Comparison of ENCODE assay signal across 8 mouse cellular contexts in the genomic region with DNA sequence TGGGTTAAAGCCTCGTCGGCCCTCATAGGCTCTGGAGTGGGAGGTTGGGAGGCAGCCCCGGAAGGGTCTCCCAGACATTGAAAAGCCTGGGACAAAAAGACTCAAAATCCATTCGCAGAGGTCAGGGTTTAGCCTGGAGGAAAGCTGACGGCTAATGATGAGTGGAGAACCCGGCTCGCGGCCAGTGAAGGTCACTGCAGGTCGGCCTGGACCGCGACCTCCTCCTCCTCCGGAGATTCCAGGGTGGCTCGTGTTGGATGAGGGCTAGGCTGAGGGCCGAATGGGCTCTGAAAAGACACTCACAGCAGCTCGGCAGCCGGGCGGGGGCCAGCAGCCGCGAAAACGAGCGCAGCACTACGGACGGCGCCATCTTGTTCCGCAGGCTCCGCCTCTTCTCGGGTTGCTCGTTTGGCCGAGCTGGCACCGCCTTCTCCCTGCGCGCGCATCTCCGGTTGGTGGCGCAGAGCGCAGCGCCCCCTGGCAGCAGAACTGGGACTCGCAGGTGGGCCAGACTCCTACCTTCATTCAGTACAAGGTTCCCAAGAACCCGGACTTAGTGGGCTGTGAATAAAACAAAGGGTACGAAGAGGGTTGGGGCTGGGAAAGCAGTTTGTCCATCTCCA. TPM values are rescaled to one million over a fixed set of nuclear protein-coding genes. Genes with fewer than 3 reads are reported as not detected.
DNase-seq lines count a peak whose midpoint lies in the region; ATAC-seq and TF ChIP-seq lines count a peak whose summit lies in the region.

A gene (minus strand): TSS at position 428 of the 623 bp plus-strand sequence.

- H3K36me3 ChIP-seq in CH12.LX (replicated peaks in 1 of 2; ENCODE audit: control insufficient read depth in 1 of 2, insufficient read depth in 1 of 2, low read length in 1 of 2) = peaks cover 14 to 40% of the 10 kb centered on the region in 2 experiments
- peaks cover 26% of the 10 kb centered on the region for H3K36me3 ChIP-seq in forebrain, embryonic 12.5 days (replicated peaks)
- H3K36me3 ChIP-seq in heart, postnatal 0 days (replicated peaks; ENCODE audit: control insufficient read depth, insufficient read depth, low read length) = peaks cover 18% of the 10 kb centered on the region; the same call in 1 of the 2 replicates
- peaks cover 7% of the 10 kb centered on the region for H3K36me3 ChIP-seq in liver, embryonic 16.5 days (ENCODE audit: control insufficient read depth, insufficient read depth)
- H3K36me3 ChIP-seq in neural tube, embryonic 13.5 days = peaks cover 29% of the 10 kb centered on the region
- H3K36me3 ChIP-seq in testis, adult 2 months (ENCODE audit: control insufficient read depth, insufficient read depth, low read length) = no peaks in the 10 kb centered on the region; the same call in 1 of the 2 replicates

- under 1% methylated on average over 40 of the region's 40 CpGs for WGBS in forebrain, embryonic 12.5 days
- WGBS in heart, postnatal 0 days = under 1% methylated on average over 37 of the region's 40 CpGs
- WGBS in liver, embryonic 16.5 days (ENCODE audit: insufficient replicate concordance) = 0% methylated on average over 40 of the region's 40 CpGs
- WGBS in neural tube, embryonic 13.5 days = under 1% methylated on average over 40 of the region's 40 CpGs

- TF ChIP-seq EP300 in CH12.LX (IDR thresholded peaks at IDR 0.05; ENCODE audit: low read length) = no peak
- TF ChIP-seq EP300 in heart, postnatal 0 days (IDR thresholded peaks at IDR 0.05; ENCODE audit: low read depth) = 0 out of 2 replicates have a peak, but pooled peaks have one; percentile 60

- H3K27ac ChIP-seq in CH12.LX (ENCODE audit: insufficient read depth, low read depth) = peak within 1 kb of the TSS; percentile 10; the same call in 1 of the 2 replicates
- peak within 1 kb of the TSS; percentile 97 for H3K27ac ChIP-seq in forebrain, embryonic 12.5 days
- H3K27ac ChIP-seq in heart, postnatal 0 days (ENCODE audit: low read depth) = peak within 1 kb of the TSS; percentile 96
- peak within 1 kb of the TSS; percentile 84 for H3K27ac ChIP-seq in liver, embryonic 16.5 days (ENCODE audit: low read length)
- H3K27ac ChIP-seq in neural tube, embryonic 13.5 days (replicated peaks) = peak within 1 kb of the TSS; percentile 97
- H3K27ac ChIP-seq in testis, adult 2 months (ENCODE audit: control insufficient read depth, insufficient read depth, low read depth, low read length) = peak within 1 kb of the TSS; percentile 86

- peak; percentile 65 to 95 for TF ChIP-seq CTCF in CH12.LX (conservative IDR thresholded peaks at IDR 0.05 in 1 of 2, IDR thresholded peaks at IDR 0.05 in 1 of 2; ENCODE audit: low read depth in 2 of 2, low read length in 2 of 2)
- peak; percentile 98 for TF ChIP-seq CTCF in heart, postnatal 0 days (IDR thresholded peaks at IDR 0.05; ENCODE audit: low read depth)
- TF ChIP-seq CTCF in testis, adult 2 months (IDR thresholded peaks at IDR 0.05; ENCODE audit: control insufficient read depth, insufficient read depth, insufficient replicate concordance, low read depth, low read length) = peak; percentile 99

- H3K9me3 ChIP-seq in CH12.LX (replicated peaks; ENCODE audit: low read length) = no peaks in the 10 kb centered on the region
- no peaks in the 10 kb centered on the region for H3K9me3 ChIP-seq in forebrain, embryonic 12.5 days
- no peaks in the 10 kb centered on the region for H3K9me3 ChIP-seq in heart, postnatal 0 days (replicated peaks; ENCODE audit: control insufficient read depth, low read length)
- no peaks in the 10 kb centered on the region for H3K9me3 ChIP-seq in liver, embryonic 16.5 days (replicated peaks; ENCODE audit: control insufficient read depth, low read length)
- no peaks in the 10 kb centered on the region for H3K9me3 ChIP-seq in neural tube, embryonic 13.5 days

- in situ Hi-C loops in CH12.LX (cut with MboI; ENCODE audit: low pct_ligation_motif_present, low pct_unique_long_range_greater_than_20kb, low sequenced_read_pairs) = no loop called here

- H3K4me2 ChIP-seq in CH12.LX (ENCODE audit: insufficient read depth, low read depth, poor library complexity, severe bottlenecking) = peak within 1 kb of the TSS; percentile 76
- peak within 1 kb of the TSS; percentile 63 for H3K4me2 ChIP-seq in forebrain, embryonic 12.5 days
- H3K4me2 ChIP-seq in heart, postnatal 0 days (ENCODE audit: low read depth, low read length) = peak within 1 kb of the TSS; percentile 88
- H3K4me2 ChIP-seq in liver, embryonic 16.5 days (ENCODE audit: low read depth, low read length) = peak within 1 kb of the TSS; percentile 67
- peak within 1 kb of the TSS; percentile 70 for H3K4me2 ChIP-seq in neural tube, embryonic 13.5 days

- H3K4me3 ChIP-seq in CH12.LX (replicated peaks in 1 of 3; ENCODE audit: low read depth in 2 of 3, low read length in 2 of 3, poor library complexity in 1 of 3) = peak within 1 kb of the TSS; percentile 79 to 88 (median 87)
- H3K4me3 ChIP-seq in forebrain, embryonic 12.5 days (replicated peaks) = peak within 1 kb of the TSS; percentile 83
- H3K4me3 ChIP-seq in heart, postnatal 0 days (ENCODE audit: low read depth, low read length) = peak within 1 kb of the TSS; percentile 68
- peak within 1 kb of the TSS; percentile 89 for H3K4me3 ChIP-seq in liver, embryonic 16.5 days (ENCODE audit: low read depth, low read length)
- H3K4me3 ChIP-seq in neural tube, embryonic 13.5 days = peak within 1 kb of the TSS; percentile 86
- peak within 1 kb of the TSS; percentile 88 for H3K4me3 ChIP-seq in testis, adult 2 months (ENCODE audit: control insufficient read depth, low read depth, low read length)

- H3K9ac ChIP-seq in CH12.LX (ENCODE audit: insufficient read depth, low read depth) = peak within 1 kb of the TSS; percentile 94
- peak within 1 kb of the TSS; percentile 85 for H3K9ac ChIP-seq in forebrain, embryonic 12.5 days
- H3K9ac ChIP-seq in heart, postnatal 0 days (replicated peaks; ENCODE audit: low read depth, low read length) = peak within 1 kb of the TSS; percentile 82
- H3K9ac ChIP-seq in liver, embryonic 16.5 days (ENCODE audit: low read depth, low read length) = peak within 1 kb of the TSS; percentile 92
- H3K9ac ChIP-seq in neural tube, embryonic 13.5 days = peak within 1 kb of the TSS; percentile 92

- H3K4me1 ChIP-seq in CH12.LX (ENCODE audit: control insufficient read depth in 1 of 2, insufficient read depth in 2 of 2) = peaks cover 2 to 25% of the 10 kb centered on the region in 2 experiments; a peak in 3 of 4 replicates
- peaks cover 13% of the 10 kb centered on the region for H3K4me1 ChIP-seq in forebrain, embryonic 12.5 days
- H3K4me1 ChIP-seq in heart, postnatal 0 days (ENCODE audit: control insufficient read depth, insufficient read depth) = no peaks in the 10 kb centered on the region; the same call in 1 of the 2 replicates
- peaks cover 18% of the 10 kb centered on the region for H3K4me1 ChIP-seq in liver, embryonic 16.5 days (ENCODE audit: control insufficient read depth, low read depth, low read length)
- peaks cover 16% of the 10 kb centered on the region for H3K4me1 ChIP-seq in neural tube, embryonic 13.5 days (replicated peaks)
- H3K4me1 ChIP-seq in testis, adult 2 months (ENCODE audit: control insufficient read depth, insufficient read depth, low read length) = peaks cover 5% of the 10 kb centered on the region

- peak; percentile 92 for DNase-seq in CH12.LX (ENCODE audit: extremely low read depth)
- DNase-seq in c-Kit-positive CD71-positive TER-119-negative erythroid progenitor cells, embryonic 14.5 days (ENCODE audit: low read depth) = peak; percentile 89
- DNase-seq in heart, postnatal 0 days (ENCODE audit: low spot score) = peak; percentile 90
- DNase-seq in kidney, postnatal 4 days = peak; percentile 99 to 100

- H3K79me2 ChIP-seq in CH12.LX (replicated peaks; ENCODE audit: control insufficient read depth, extremely low read depth, insufficient read depth, poor library complexity, severe bottlenecking) = no peaks in the 10 kb centered on the region

- peak; percentile 97 for TF ChIP-seq POLR2A in CH12.LX (IDR thresholded peaks at IDR 0.05; ENCODE audit: low read depth, low read length)
- peak; percentile 94 for TF ChIP-seq POLR2A in testis, adult 2 months (IDR thresholded peaks at IDR 0.05; ENCODE audit: control insufficient read depth, low read depth, low read length)

- peak; percentile 58 for TF ChIP-seq RAD21 in CH12.LX (IDR thresholded peaks at IDR 0.05; ENCODE audit: low read depth, low read length)

- ATAC-seq in forebrain, embryonic 12.5 days (ENCODE audit: low FRiP score) = peak; percentile 95
- ATAC-seq in heart, postnatal 0 days (ENCODE audit: insufficient read depth, low read depth) = peak; percentile 93
- peak; percentile 89 for ATAC-seq in liver, embryonic 16.5 days (ENCODE audit: low read depth)
- peak; percentile 92 for ATAC-seq in neural tube, embryonic 13.5 days (ENCODE audit: low read depth)

- no peaks in the 10 kb centered on the region for H3K27me3 ChIP-seq in CH12.LX (replicated peaks)
- no peaks in the 10 kb centered on the region for H3K27me3 ChIP-seq in forebrain, embryonic 12.5 days
- no peaks in the 10 kb centered on the region for H3K27me3 ChIP-seq in heart, postnatal 0 days (ENCODE audit: control insufficient read depth, insufficient read depth, low read length)
- H3K27me3 ChIP-seq in liver, embryonic 16.5 days (ENCODE audit: control insufficient read depth, insufficient read depth, low read depth, low read length) = no peaks in the 10 kb centered on the region
- no peaks in the 10 kb centered on the region for H3K27me3 ChIP-seq in neural tube, embryonic 13.5 days
- no peaks in the 10 kb centered on the region for H3K27me3 ChIP-seq in testis, adult 2 months (ENCODE audit: control insufficient read depth, insufficient read depth, low read length)

- dilution Hi-C loops in CH12.LX (cut with MboI; ENCODE audit: extremely low pct_ligation_motif_present, extremely low pct_unique_long_range_greater_than_20kb, low sequenced_read_pairs) = no loop called here

TF ChIP-seq in CH12.LX, 34 proteins besides CTCF, POLR2A, EP300 and RAD21 (continues in another document):
- TF ChIP-seq ELF1 (IDR thresholded peaks at IDR 0.05; ENCODE audit: low read depth, low read length) (peak; percentile 62), ZC3H11A (IDR thresholded peaks at IDR 0.05; ENCODE audit: low read depth, low read length) (no peak), CHD2 (IDR thresholded peaks at IDR 0.05; ENCODE audit: low read length) (no peak), NELFE (IDR thresholded peaks at IDR 0.05; ENCODE audit: low read depth, low read length) (peak; percentile 96), E2F4 (IDR thresholded peaks at IDR 0.05; ENCODE audit: insufficient replicate concordance, low read depth, low read length) (no peak)

RNA-seq across cellular contexts. Expression of the gene that starts here (rescaled TPM):
- total RNA-seq in CH12.LX (2012; rRNA removed) (213 and 233 TPM in 2 replicates), CH12.LX (2014; rRNA removed) (206 and 234 TPM in 2 replicates)
- polyA plus RNA-seq in CH12.LX (2012; ENCODE audit: insufficient read length, low read depth) = 109 and 159 TPM in 2 replicates
- polyA plus RNA-seq in forebrain, embryonic 12.5 days (2016; fragmentation: Nextera tagmentation; extraction: Ambion mirVana) = 736 and 763 TPM in 2 replicates
- total RNA-seq in heart, postnatal 0 days (2014; rRNA removed; ENCODE audit: low replicate concordance) = 358 and 459 TPM in 2 replicates
- polyA plus RNA-seq in heart, postnatal 0 days (2015; fragmentation: Nextera tagmentation; extraction: Ambion mirVana) = 3,223 and 3,409 TPM in 2 replicates
- 397 and 419 TPM in 2 replicates for polyA plus RNA-seq in liver, embryonic 16.5 days (2015; fragmentation: Nextera tagmentation; extraction: Ambion mirVana)
- polyA plus RNA-seq in neural tube, embryonic 13.5 days (2015; fragmentation: Nextera tagmentation; extraction: Ambion mirVana) = 833 and 860 TPM in 2 replicates
- polyA plus RNA-seq in testis, adult 2 months (2012; rRNA removed) = 361 and 448 TPM in 2 replicates

Comparison
In these comparisons a context has a peak if more than half of its experiments do, and no peak if none do; other contexts are left out.
1. Peak in every context shown above with its lines: DNase-seq, ATAC-seq, H3K4me3 ChIP-seq and H3K27ac ChIP-seq.
2. H3K27ac ChIP-seq: peak in every context shown above with its lines; median percentile 97 in forebrain, embryonic 12.5 days; 97 in neural tube, embryonic 13.5 days; 96 in heart, postnatal 0 days; 86 in testis, adult 2 months; 84 in liver, embryonic 16.5 days; 10 in CH12.LX.